Mouse (Mus musculus) erythroblast, embryonic 14.5 days (primary cell): ENCODE data around the gene Ddx3x.

ENCODE experiments used
- GATA1 ChIP-seq: IDR thresholded peaks from 2 replicates; pipeline ENCODE4 v1.6.1; 2012; ENCODE audit warnings: low read length, inconsistent platforms, mixed read lengths
- TAL1 ChIP-seq: IDR thresholded peaks from 3 replicates; pipeline ENCODE4 v1.6.1; 2012; ENCODE audit warnings: low read length, inconsistent platforms, mixed read lengths

GRCm38 (mm10) chrX:13282089-13282850 is 1.5 kb downstream of the Ddx3x start:
- TF ChIP-seq GATA1 (no peak), TAL1 (no peak)
